Mouse (Mus musculus): Measurements from ENCODE around the gene Pcsk2. TPM values are rescaled to one million over a fixed set of nuclear protein-coding genes. Genes with fewer than 3 reads are reported as not detected.

The Pcsk2 gene
- polyA plus RNA-seq, 1 experiment from 2014 or later = 1.7 TPM

DNA sequence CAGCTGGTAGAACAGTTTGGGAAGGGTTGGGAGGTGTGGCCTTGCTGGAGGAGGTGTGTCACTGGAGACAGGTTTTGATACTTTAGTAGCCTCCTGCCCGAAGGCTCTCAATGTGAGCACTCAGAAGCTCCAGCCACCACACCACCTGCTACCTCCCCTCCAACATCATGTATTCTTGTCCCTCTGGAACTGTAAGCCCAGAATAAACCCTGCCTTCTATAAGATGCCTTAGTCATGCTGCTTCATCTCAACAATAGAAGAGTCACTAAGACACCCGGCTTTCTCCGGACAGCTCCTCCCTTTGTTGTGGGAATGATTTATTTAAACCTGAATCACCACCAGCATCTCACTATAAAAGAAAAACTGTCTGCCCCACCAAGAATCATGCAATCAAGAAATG, 166.9 kb downstream of the Pcsk2 start:
- WGBS = 69% methylated on average over 3 of the region's 3 CpGs
- H3K27me3 ChIP-seq (ENCODE audit: insufficient read depth, low read length) = no peaks in the 10 kb centered on the region
- H3K4me1 ChIP-seq (ENCODE audit: insufficient read depth, low read length) = no peaks in the 10 kb centered on the region
- H3K9me3 ChIP-seq (ENCODE audit: low read length) = no peaks in the 10 kb centered on the region
- no peaks in the 10 kb centered on the region for H3K36me3 ChIP-seq (ENCODE audit: insufficient read depth, low read length)
- no peak overlapping the region for H3K4me2 ChIP-seq (replicated peaks; ENCODE audit: low read depth, low read length)
- H3K27ac ChIP-seq (ENCODE audit: low read length) = no peak overlapping the region
- no peak for ATAC-seq (ENCODE audit: low FRiP score, low TSS enrichment)
- H3K4me3 ChIP-seq (ENCODE audit: low read length) = no peak overlapping the region
- H3K9ac ChIP-seq (replicated peaks; ENCODE audit: low read length) = no peak overlapping the region

DNA sequence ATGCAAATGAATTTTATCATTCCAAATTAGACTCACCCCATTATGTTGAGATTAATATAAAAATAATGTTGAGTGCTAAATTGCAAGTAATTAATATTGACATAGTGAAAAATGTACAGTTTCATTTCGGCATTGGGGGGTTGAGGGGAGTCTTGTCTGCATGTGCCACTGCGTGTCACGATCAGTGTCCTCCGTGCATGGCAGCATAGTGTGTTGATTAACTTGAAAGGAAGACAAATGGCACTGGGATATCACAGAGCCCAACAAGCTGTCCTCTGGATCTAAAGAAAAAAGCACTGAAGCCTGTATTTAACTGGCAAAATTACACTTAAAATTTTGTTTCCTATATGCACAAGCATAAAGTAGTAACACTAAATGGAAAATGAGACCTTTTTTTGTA, 167.9 kb downstream of the Pcsk2 start:
- no peak for ATAC-seq (ENCODE audit: low FRiP score, low TSS enrichment)
- WGBS = 84% methylated on average over 4 of the region's 4 CpGs
- H3K27me3 ChIP-seq (ENCODE audit: insufficient read depth, low read length) = no peaks in the 10 kb centered on the region
- no peak overlapping the region for H3K9ac ChIP-seq (replicated peaks; ENCODE audit: low read length)
- H3K4me1 ChIP-seq (ENCODE audit: insufficient read depth, low read length) = no peaks in the 10 kb centered on the region
- H3K36me3 ChIP-seq (ENCODE audit: insufficient read depth, low read length) = no peaks in the 10 kb centered on the region
- H3K27ac ChIP-seq (ENCODE audit: low read length) = no peak overlapping the region
- H3K4me2 ChIP-seq (replicated peaks; ENCODE audit: low read depth, low read length) = no peak overlapping the region
- H3K9me3 ChIP-seq (ENCODE audit: low read length) = no peaks in the 10 kb centered on the region
- no peak overlapping the region for H3K4me3 ChIP-seq (ENCODE audit: low read length)

DNA sequence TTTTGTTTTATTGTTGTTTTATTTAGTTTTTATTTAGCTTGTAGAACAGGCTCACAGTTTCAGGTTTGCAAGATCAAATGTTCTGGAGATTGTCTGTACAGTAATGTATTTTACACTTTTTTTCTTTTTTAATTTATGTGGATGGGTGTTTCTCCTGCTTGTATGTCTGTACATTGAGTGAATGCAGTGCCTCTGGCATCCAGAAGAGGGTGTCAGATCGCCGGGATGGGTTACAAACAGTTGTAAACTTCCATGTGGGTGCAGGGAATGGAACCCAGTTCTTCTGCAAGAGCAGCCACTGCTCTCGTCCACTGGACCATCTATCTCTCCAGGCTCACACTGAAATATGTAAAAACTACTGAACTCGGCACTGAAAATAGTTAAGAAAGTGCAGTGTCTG, 169.2 kb downstream of the Pcsk2 start:
- Histone ChIP-seq H3K27ac (ENCODE audit: low read length) (no peak overlapping the region), H3K27me3 (ENCODE audit: insufficient read depth, low read length) (no peaks in the 10 kb centered on the region), H3K36me3 (ENCODE audit: insufficient read depth, low read length) (no peaks in the 10 kb centered on the region), H3K4me2 (replicated peaks; ENCODE audit: low read depth, low read length) (no peak overlapping the region), H3K9ac (replicated peaks; ENCODE audit: low read length) (no peak overlapping the region), H3K9me3 (ENCODE audit: low read length) (no peaks in the 10 kb centered on the region), H3K4me3 (ENCODE audit: low read length) (no peak overlapping the region), H3K4me1 (ENCODE audit: insufficient read depth, low read length) (no peaks in the 10 kb centered on the region)
- ATAC-seq (ENCODE audit: low FRiP score, low TSS enrichment) = no peak
- 71% methylated on average over 4 of the region's 4 CpGs for WGBS

DNA sequence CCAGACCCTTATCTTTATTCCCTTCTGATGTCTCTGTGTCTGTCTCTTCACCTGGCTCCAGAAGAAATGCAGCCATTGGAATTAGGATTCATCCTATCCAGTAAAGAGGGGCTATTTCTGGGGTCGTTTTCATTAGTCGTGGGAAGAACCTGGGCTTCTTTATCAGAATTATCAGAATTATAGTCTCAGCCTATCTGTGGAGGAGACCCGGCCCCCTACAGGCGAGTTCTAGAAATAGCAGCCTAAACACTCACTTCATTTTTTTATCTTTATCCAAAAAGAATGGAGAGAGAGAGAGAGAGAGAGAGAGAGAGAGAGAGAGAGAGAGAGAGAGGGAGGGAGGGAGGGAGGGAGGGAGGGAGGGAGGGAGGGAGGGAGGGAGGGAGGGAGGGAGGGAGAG, 177.3 kb downstream of the Pcsk2 start:
- no peak for ATAC-seq (ENCODE audit: low FRiP score, low TSS enrichment)
- 21% methylated on average over 4 of the region's 4 CpGs for WGBS
- Histone ChIP-seq H3K4me1 (ENCODE audit: insufficient read depth, low read length) (no peaks in the 10 kb centered on the region), H3K4me3 (ENCODE audit: low read length) (no peak overlapping the region), H3K9me3 (ENCODE audit: low read length) (no peaks in the 10 kb centered on the region), H3K36me3 (ENCODE audit: insufficient read depth, low read length) (no peaks in the 10 kb centered on the region), H3K4me2 (replicated peaks; ENCODE audit: low read depth, low read length) (no peak overlapping the region), H3K27me3 (ENCODE audit: insufficient read depth, low read length) (no peaks in the 10 kb centered on the region), H3K27ac (ENCODE audit: low read length) (no peak overlapping the region), H3K9ac (replicated peaks; ENCODE audit: low read length) (no peak overlapping the region)

- 82% methylated on average over 4 of the region's 4 CpGs for WGBS
Observed at GRCm38 (mm10) chr2:143724101-143724500, 178.1 kb downstream of the Pcsk2 start.

GRCm38 (mm10) chr2:143724720-143725119, 178.8 kb downstream of the Pcsk2 start:
- Histone ChIP-seq H3K4me1 (ENCODE audit: insufficient read depth, low read length) (no peaks in the 10 kb centered on the region), H3K27me3 (ENCODE audit: insufficient read depth, low read length) (no peaks in the 10 kb centered on the region), H3K9me3 (ENCODE audit: low read length) (no peaks in the 10 kb centered on the region), H3K9ac (replicated peaks; ENCODE audit: low read length) (no peak overlapping the region), H3K27ac (ENCODE audit: low read length) (no peak overlapping the region), H3K4me2 (replicated peaks; ENCODE audit: low read depth, low read length) (no peak overlapping the region), H3K36me3 (ENCODE audit: insufficient read depth, low read length) (no peaks in the 10 kb centered on the region), H3K4me3 (ENCODE audit: low read length) (no peak overlapping the region)
- whole genome bisulfite sequencing = 64% methylated on average over 8 of the region's 8 CpGs
- ATAC-seq (ENCODE audit: low FRiP score, low TSS enrichment) = no peak

More at GRCm38 (mm10) chr2:143724101-143724500, 178.1 kb downstream of the Pcsk2 start:
- no peak overlapping the region for H3K9ac ChIP-seq (replicated peaks; ENCODE audit: low read length)
- no peaks in the 10 kb centered on the region for H3K9me3 ChIP-seq (ENCODE audit: low read length)
- H3K4me1 ChIP-seq (ENCODE audit: insufficient read depth, low read length) = no peaks in the 10 kb centered on the region
- no peaks in the 10 kb centered on the region for H3K36me3 ChIP-seq (ENCODE audit: insufficient read depth, low read length)
- no peak overlapping the region for H3K4me3 ChIP-seq (ENCODE audit: low read length)
- H3K27me3 ChIP-seq (ENCODE audit: insufficient read depth, low read length) = no peaks in the 10 kb centered on the region
- H3K27ac ChIP-seq (ENCODE audit: low read length) = no peak overlapping the region
- no peak overlapping the region for H3K4me2 ChIP-seq (replicated peaks; ENCODE audit: low read depth, low read length)
- no peak for ATAC-seq (ENCODE audit: low FRiP score, low TSS enrichment)

DNA sequence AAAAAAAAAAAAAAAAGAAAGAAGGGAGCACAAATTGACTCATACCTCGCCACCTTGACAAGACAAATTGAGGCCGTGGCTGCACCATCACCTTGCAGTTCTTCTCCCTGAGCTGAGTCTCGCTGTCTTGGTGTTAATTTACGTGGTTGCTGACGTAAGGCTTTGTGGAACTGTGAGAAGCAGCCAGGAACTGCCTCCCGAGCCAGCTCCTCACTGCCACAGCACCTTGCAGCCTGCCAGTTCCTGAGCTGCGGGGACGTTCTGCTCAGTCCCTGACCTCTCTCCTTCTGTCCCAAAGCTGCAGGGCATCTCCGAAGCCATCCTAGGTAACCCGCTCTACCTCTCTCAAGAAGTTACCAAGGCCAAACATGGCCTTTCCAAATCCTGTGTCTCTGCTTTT, 186.5 kb downstream of the Pcsk2 start:
- H3K4me1 ChIP-seq (ENCODE audit: insufficient read depth, low read length) = no peaks in the 10 kb centered on the region
- H3K27ac ChIP-seq (ENCODE audit: low read length) = no peak overlapping the region
- 62% methylated on average over 10 of the region's 10 CpGs for WGBS
- no peaks in the 10 kb centered on the region for H3K27me3 ChIP-seq (ENCODE audit: insufficient read depth, low read length)
- no peaks in the 10 kb centered on the region for H3K9me3 ChIP-seq (ENCODE audit: low read length)
- no peak overlapping the region for H3K4me2 ChIP-seq (replicated peaks; ENCODE audit: low read depth, low read length)
- ATAC-seq (ENCODE audit: low FRiP score, low TSS enrichment) = no peak
- no peak overlapping the region for H3K9ac ChIP-seq (replicated peaks; ENCODE audit: low read length)
- H3K36me3 ChIP-seq (ENCODE audit: insufficient read depth, low read length) = no peaks in the 10 kb centered on the region
- no peak overlapping the region for H3K4me3 ChIP-seq (ENCODE audit: low read length)

DNA sequence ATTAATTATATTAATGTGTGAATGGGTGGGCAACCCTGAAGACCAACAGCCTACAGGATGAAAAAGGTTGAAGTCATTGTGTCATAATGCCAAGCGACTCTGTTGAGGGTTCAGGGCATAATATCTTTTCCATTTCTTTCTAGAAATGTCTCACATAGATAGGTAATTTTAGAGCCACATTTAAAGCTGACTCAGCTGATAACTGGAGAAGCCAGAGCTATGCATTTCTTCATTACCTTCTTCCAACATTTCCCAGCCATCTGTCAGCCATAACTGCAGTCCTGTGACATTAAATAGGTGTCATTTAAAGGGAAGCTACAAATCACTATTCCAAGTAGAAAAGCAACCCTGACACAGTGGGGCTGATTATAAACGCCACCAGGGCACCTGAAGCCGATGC, 189.5 kb downstream of the Pcsk2 start:
- H3K9me3 ChIP-seq (ENCODE audit: low read length) = no peaks in the 10 kb centered on the region
- WGBS = 72% methylated on average over 3 of the region's 3 CpGs
- no peak for ATAC-seq (ENCODE audit: low FRiP score, low TSS enrichment)
- no peaks in the 10 kb centered on the region for H3K36me3 ChIP-seq (ENCODE audit: insufficient read depth, low read length)
- H3K4me3 ChIP-seq (ENCODE audit: low read length) = no peak overlapping the region
- no peaks in the 10 kb centered on the region for H3K27me3 ChIP-seq (ENCODE audit: insufficient read depth, low read length)
- H3K27ac ChIP-seq (ENCODE audit: low read length) = no peak overlapping the region
- H3K9ac ChIP-seq (replicated peaks; ENCODE audit: low read length) = no peak overlapping the region
- H3K4me1 ChIP-seq (ENCODE audit: insufficient read depth, low read length) = no peaks in the 10 kb centered on the region
- no peak overlapping the region for H3K4me2 ChIP-seq (replicated peaks; ENCODE audit: low read depth, low read length)

- Histone ChIP-seq H3K9ac (replicated peaks; ENCODE audit: low read length) (no peak overlapping the region), H3K27ac (ENCODE audit: low read length) (no peak overlapping the region), H3K36me3 (ENCODE audit: insufficient read depth, low read length) (no peaks in the 10 kb centered on the region), H3K4me3 (ENCODE audit: low read length) (no peak overlapping the region), H3K4me1 (ENCODE audit: insufficient read depth, low read length) (no peaks in the 10 kb centered on the region), H3K27me3 (ENCODE audit: insufficient read depth, low read length) (no peaks in the 10 kb centered on the region), H3K4me2 (replicated peaks; ENCODE audit: low read depth, low read length) (no peak overlapping the region), H3K9me3 (ENCODE audit: low read length) (no peaks in the 10 kb centered on the region)
- ATAC-seq (ENCODE audit: low FRiP score, low TSS enrichment) = no peak
- 59% methylated on average over 7 of the region's 7 CpGs for WGBS
Observed at GRCm38 (mm10) chr2:143739475-143740226, 193.7 kb downstream of the Pcsk2 start.

- Histone ChIP-seq H3K9me3 (ENCODE audit: low read length) (no peaks in the 10 kb centered on the region), H3K27me3 (ENCODE audit: insufficient read depth, low read length) (no peaks in the 10 kb centered on the region), H3K4me1 (ENCODE audit: insufficient read depth, low read length) (no peaks in the 10 kb centered on the region), H3K27ac (ENCODE audit: low read length) (no peak overlapping the region), H3K4me2 (replicated peaks; ENCODE audit: low read depth, low read length) (no peak overlapping the region), H3K4me3 (ENCODE audit: low read length) (no peak overlapping the region), H3K36me3 (ENCODE audit: insufficient read depth, low read length) (no peaks in the 10 kb centered on the region), H3K9ac (replicated peaks; ENCODE audit: low read length) (no peak overlapping the region)
- WGBS = 75% methylated on average over 5 of the region's 5 CpGs
- peak; percentile 42; the same call in 1 of the 2 replicates for ATAC-seq (ENCODE audit: low FRiP score, low TSS enrichment)
Observed at GRCm38 (mm10) chr2:143742436-143742835, 196.5 kb downstream of the Pcsk2 start.
